Mouse (Mus musculus) forebrain, embryonic 10.5 days (tissue): ENCODE results near the gene Orc4. TPM values are rescaled to one million over a fixed set of nuclear protein-coding genes. Genes with fewer than 3 reads are reported as not detected.
A peak's percentile ranks its signal among the peaks of the same experiment; 100 is the strongest.

ENCODE experiments used
- DNase-seq: peaks from one replicate; pipeline ENCODE4 v3.0.0-alpha.2; 2017; ENCODE audit warnings: low spot score; ENCODE audit errors: extremely low spot score
- H3K27ac ChIP-seq: fragments of 300-500 bp; sonication (generic); 2 replicates; pipeline ENCODE4 v1.5.1; 2016; ENCODE audit warnings: mild to moderate bottlenecking
- H3K27me3 ChIP-seq: fragments of 300-500 bp; sonication (generic); 2 replicates; pipeline ENCODE4 v1.6.1; 2016; ENCODE audit warnings: mild to moderate bottlenecking; ENCODE audit not compliant: poor library complexity, severe bottlenecking
- H3K36me3 ChIP-seq: fragments of 300-500 bp; sonication (generic); replicated peaks from 2 replicates; pipeline ENCODE4 v1.6.1; 2016; ENCODE audit warnings: mild to moderate bottlenecking, moderate library complexity
- H3K4me1 ChIP-seq: fragments of 300-500 bp; sonication (generic); 2 replicates; pipeline ENCODE4 v1.6.1; 2016
- H3K4me3 ChIP-seq: fragments of 300-500 bp; sonication (generic); 2 replicates; pipeline ENCODE4 v1.5.1; 2016; ENCODE audit warnings: mild to moderate bottlenecking, moderate library complexity
- H3K9me3 ChIP-seq: fragments of 300-500 bp; sonication (generic); 2 replicates; pipeline ENCODE4 v1.6.1; 2016; ENCODE audit warnings: mild to moderate bottlenecking, moderate library complexity
- WGBS: fragments of 180-500 bp; shearing (Covaris S2); methylation state at CpG from one replicate; pipeline ENCODE4 v1.1.7; 2016; 5-methylcytosine and 5-hydroxymethylcytosine counted together
- polyA plus RNA-seq: library from polyadenylated mRNA; unstranded; fragments of >200 nt; fragmentation: Nextera tagmentation; extraction: Ambion mirVana; gene quantifications from 2 replicates; pipeline ENCODE4 v1.2.1, GENCODE M21; 2016

The Orc4 gene
- 118 and 127 TPM in 2 replicates for polyA plus RNA-seq

GRCm38 (mm10) chr2:48950252-48950315, at the start of gene Orc4:
TSS of gene Orc4 (minus strand) at chr2:48950277.
- H3K9me3 ChIP-seq: no peaks in the 10 kb centered on the region
- no peak for DNase-seq
- H3K27me3 ChIP-seq: no peaks in the 10 kb centered on the region
- 0% methylated on average over 2 of the region's 2 CpGs for WGBS
- H3K4me3 ChIP-seq: peak within 1 kb of the TSS; percentile 89
- H3K27ac ChIP-seq: peak within 1 kb of the TSS; percentile 95
- no peaks in the 10 kb centered on the region for H3K36me3 ChIP-seq
- H3K4me1 ChIP-seq: peaks cover 17% of the 10 kb centered on the region

- Histone ChIP-seq H3K36me3 (peaks cover 3% of the 10 kb centered on the region; the same call in 1 of the 2 replicates), H3K9me3 (no peaks in the 10 kb centered on the region), H3K27me3 (no peaks in the 10 kb centered on the region), H3K27ac (no peak overlapping the region), H3K4me1 (no peaks in the 10 kb centered on the region), H3K4me3 (no peak overlapping the region)
- no peak for DNase-seq
- 92% methylated on average over 3 of the region's 3 CpGs for WGBS
Measured at GRCm38 (mm10) chr2:48990322-48990721, 40.2 kb upstream of the Orc4 start.

GRCm38 (mm10) chr2:48978920-48979319, 28.8 kb upstream of the Orc4 start:
- no peaks in the 10 kb centered on the region for H3K27me3 ChIP-seq
- H3K4me3 ChIP-seq: no peak overlapping the region
- no peak for DNase-seq
- H3K36me3 ChIP-seq: peaks cover 3% of the 10 kb centered on the region; the same call in 1 of the 2 replicates
- no peaks in the 10 kb centered on the region for H3K4me1 ChIP-seq
- 92% methylated on average over 3 of the region's 3 CpGs for WGBS
- H3K27ac ChIP-seq: no peak overlapping the region
- no peaks in the 10 kb centered on the region for H3K9me3 ChIP-seq

- Histone ChIP-seq H3K27ac (no peak overlapping the region), H3K36me3 (0 out of 2 replicates have a peak, but pooled peaks cover 5% of the 10 kb centered on the region), H3K9me3 (no peaks in the 10 kb centered on the region), H3K4me1 (no peaks in the 10 kb centered on the region), H3K27me3 (no peaks in the 10 kb centered on the region), H3K4me3 (no peak overlapping the region)
- no peak for DNase-seq
- 77% methylated on average over 3 of the region's 3 CpGs for WGBS
Measured at GRCm38 (mm10) chr2:48956591-48956990, 6.5 kb upstream of the Orc4 start.

- peak overlapping the region; percentile 89 for H3K4me3 ChIP-seq
- H3K27ac ChIP-seq: peak overlapping the region; percentile 95
- DNase-seq: no peak
- H3K9me3 ChIP-seq: no peaks in the 10 kb centered on the region
- peaks cover 17% of the 10 kb centered on the region for H3K4me1 ChIP-seq
- WGBS: 16% methylated on average over 5 of the region's 6 CpGs
- H3K27me3 ChIP-seq: no peaks in the 10 kb centered on the region
- H3K36me3 ChIP-seq: no peaks in the 10 kb centered on the region
Measured at GRCm38 (mm10) chr2:48950316-48950880, 321 bp upstream of the Orc4 start.

- no peaks in the 10 kb centered on the region for H3K9me3 ChIP-seq
- DNase-seq: peak; percentile 63
- peaks cover 17% of the 10 kb centered on the region for H3K4me1 ChIP-seq
- no peaks in the 10 kb centered on the region for H3K27me3 ChIP-seq
- WGBS: 0% methylated on average over 9 of the region's 9 CpGs
- peak overlapping the region; percentile 95 for H3K27ac ChIP-seq
- no peaks in the 10 kb centered on the region for H3K36me3 ChIP-seq
- peak overlapping the region; percentile 89 for H3K4me3 ChIP-seq
Measured at GRCm38 (mm10) chr2:48949743-48950251, 280 bp downstream of the Orc4 start.

- Histone ChIP-seq H3K4me3 (peak within 1 kb of the TSS; percentile 89), H3K9me3 (no peaks in the 10 kb centered on the region), H3K27ac (peak within 1 kb of the TSS; percentile 95), H3K27me3 (no peaks in the 10 kb centered on the region), H3K4me1 (peaks cover 17% of the 10 kb centered on the region), H3K36me3 (no peaks in the 10 kb centered on the region)
- peak; percentile 99 for DNase-seq
- WGBS: under 1% methylated on average over 46 of the region's 49 CpGs
Measured at GRCm38 (mm10) chr2:48948841-48949584, 1.1 kb downstream of the Orc4 start, which contains the start of gene Mbd5. TSS of gene Mbd5 (plus strand) at chr2:48949508.

- Histone ChIP-seq H3K27ac (no peak overlapping the region), H3K9me3 (no peaks in the 10 kb centered on the region), H3K4me1 (peaks cover 17% of the 10 kb centered on the region), H3K36me3 (0 out of 2 replicates have a peak, but pooled peaks cover 3% of the 10 kb centered on the region), H3K4me3 (peak overlapping the region; percentile 89), H3K27me3 (no peaks in the 10 kb centered on the region)
- no peak for DNase-seq
- 72% methylated on average over 3 of the region's 3 CpGs for WGBS
Measured at GRCm38 (mm10) chr2:48947761-48948160, 2.3 kb downstream of the Orc4 start.

GRCm38 (mm10) chr2:48935058-48935457, 15.0 kb downstream of the Orc4 start:
- Histone ChIP-seq H3K9me3 (no peaks in the 10 kb centered on the region), H3K36me3 (peaks cover 83% of the 10 kb centered on the region), H3K27me3 (no peaks in the 10 kb centered on the region), H3K4me3 (no peak overlapping the region), H3K4me1 (no peaks in the 10 kb centered on the region), H3K27ac (no peak overlapping the region)
- no peak for DNase-seq
- WGBS: 90% methylated on average over 2 of the region's 2 CpGs

GRCm38 (mm10) chr2:48915832-48916231, 34.2 kb downstream of the Orc4 start:
- Histone ChIP-seq H3K27me3 (no peaks in the 10 kb centered on the region), H3K36me3 (peaks cover 90% of the 10 kb centered on the region), H3K4me3 (no peak overlapping the region), H3K27ac (no peak overlapping the region), H3K4me1 (no peaks in the 10 kb centered on the region), H3K9me3 (no peaks in the 10 kb centered on the region)
- no peak for DNase-seq

GRCm38 (mm10) chr2:48914185-48914584, 35.9 kb downstream of the Orc4 start:
- no peak overlapping the region for H3K4me3 ChIP-seq
- H3K27me3 ChIP-seq: no peaks in the 10 kb centered on the region
- H3K9me3 ChIP-seq: no peaks in the 10 kb centered on the region
- peaks cover 80% of the 10 kb centered on the region for H3K36me3 ChIP-seq
- no peak overlapping the region for H3K27ac ChIP-seq
- DNase-seq: no peak
- no peaks in the 10 kb centered on the region for H3K4me1 ChIP-seq
- WGBS: 79% methylated on average over 1 of the region's 1 CpGs

GRCm38 (mm10) chr2:48908866-48909265, 41.2 kb downstream of the Orc4 start:
- no peak for DNase-seq
- no peaks in the 10 kb centered on the region for H3K27me3 ChIP-seq
- no peaks in the 10 kb centered on the region for H3K4me1 ChIP-seq
- WGBS: 81% methylated on average over 2 of the region's 2 CpGs
- no peak overlapping the region for H3K4me3 ChIP-seq
- H3K36me3 ChIP-seq: peaks cover 74% of the 10 kb centered on the region
- H3K9me3 ChIP-seq: no peaks in the 10 kb centered on the region
- H3K27ac ChIP-seq: no peak overlapping the region

GRCm38 (mm10) chr2:48895186-48895585, 54.9 kb downstream of the Orc4 start:
- peaks cover 54% of the 10 kb centered on the region for H3K36me3 ChIP-seq
- WGBS: 95% methylated on average over 3 of the region's 3 CpGs
- no peak overlapping the region for H3K27ac ChIP-seq
- DNase-seq: no peak
- no peaks in the 10 kb centered on the region for H3K9me3 ChIP-seq
- no peaks in the 10 kb centered on the region for H3K4me1 ChIP-seq
- no peaks in the 10 kb centered on the region for H3K27me3 ChIP-seq
- H3K4me3 ChIP-seq: no peak overlapping the region
